Mouse (Mus musculus) cerebellum, postnatal 14 days (tissue): ENCODE data around the gene Rtkn2.
"Not testable (repeated sequence)": the region's sequence is repeated elsewhere in the genome, so short reads cannot be mapped to it uniquely, and the experiment has no call there.

Experiments used
- DNase-seq, 2 experiments: peaks; one replicate each; pipeline ENCODE4 v3.0.0; 2021; ENCODE audit warnings: mixed read lengths in 2 of 2

Rtkn2 gene

DNA sequence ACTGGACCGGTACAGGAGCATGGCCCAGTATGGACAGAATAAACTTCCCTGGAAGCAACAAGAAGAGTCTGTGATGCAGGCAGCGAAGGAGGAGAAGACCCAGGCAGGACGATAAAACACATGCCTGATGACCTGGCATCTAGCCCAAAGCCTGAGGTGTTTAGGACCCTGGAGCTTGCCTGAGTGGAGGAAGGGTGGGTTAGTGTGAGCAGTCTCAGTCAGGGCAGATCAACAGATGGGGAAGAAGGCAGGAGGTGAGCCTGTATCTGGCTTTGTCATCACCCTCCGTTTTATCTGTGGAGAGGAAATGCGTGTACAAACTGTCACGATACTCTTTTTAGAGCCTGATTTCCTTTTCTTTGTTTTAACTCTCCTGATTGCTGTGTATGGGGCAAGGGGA, 102.3 kb downstream of the Rtkn2 start:
- DNase-seq, result peak; percentile 25 to 56

DNA sequence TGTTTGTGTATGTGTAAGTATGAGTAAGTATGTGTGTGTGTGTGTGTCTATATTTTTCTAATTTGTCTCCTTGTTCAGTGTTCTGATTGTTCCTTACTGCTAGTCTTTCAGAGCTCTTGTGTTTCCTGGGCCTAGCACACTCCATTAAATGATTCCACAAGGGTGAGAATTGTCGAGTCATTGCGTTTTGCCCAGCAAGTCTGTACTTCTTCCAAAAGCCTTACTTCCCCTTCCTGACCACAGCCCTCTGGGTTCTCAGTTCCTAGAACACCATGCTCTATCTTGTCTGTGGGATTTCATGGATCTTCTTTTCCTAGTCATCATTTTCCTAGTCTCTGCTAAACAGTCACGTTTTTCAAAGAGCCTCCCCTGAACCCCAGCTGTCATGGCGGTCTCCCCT, 106.2 kb downstream of the Rtkn2 start:
- no peak for DNase-seq

DNA sequence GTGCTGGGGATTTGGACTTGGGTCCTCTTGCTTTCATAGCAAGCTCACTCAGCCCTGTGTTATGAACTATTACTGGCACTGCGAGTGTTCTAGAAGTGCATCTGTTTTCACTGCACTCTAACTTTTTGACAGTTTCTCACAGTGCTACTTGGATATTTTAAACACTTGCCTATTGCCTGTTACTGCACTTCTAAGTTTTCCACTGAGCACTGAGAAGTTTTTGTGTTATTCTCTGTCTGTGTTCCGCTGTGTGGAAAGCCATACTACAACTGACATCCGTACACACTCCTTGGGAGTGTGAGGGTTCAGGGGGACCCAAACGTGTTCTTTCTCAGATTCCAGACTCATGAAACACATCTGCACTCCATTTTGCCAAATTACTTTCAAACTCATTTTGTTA, 107.6 kb downstream of the Rtkn2 start:
- no peak for DNase-seq

DNA sequence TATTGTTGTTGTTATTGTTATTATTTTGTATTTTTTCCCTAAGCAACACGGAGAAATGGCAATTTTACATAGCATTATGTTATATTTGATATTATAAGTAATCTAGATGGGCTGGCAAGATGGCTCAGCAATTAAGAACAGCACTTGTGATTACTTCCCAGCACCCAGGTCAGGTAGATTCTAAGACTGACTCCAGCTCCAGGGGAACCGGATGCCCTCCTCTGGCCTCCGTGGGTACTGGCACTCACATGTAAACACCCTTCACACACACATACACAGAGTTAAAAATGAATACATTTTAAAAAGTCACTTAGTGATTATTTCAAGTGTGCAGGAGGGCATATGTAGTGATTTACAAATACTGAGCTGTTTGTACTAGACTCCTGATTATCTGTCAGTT, 108.4 kb downstream of the Rtkn2 start:
- no peak for DNase-seq

DNA sequence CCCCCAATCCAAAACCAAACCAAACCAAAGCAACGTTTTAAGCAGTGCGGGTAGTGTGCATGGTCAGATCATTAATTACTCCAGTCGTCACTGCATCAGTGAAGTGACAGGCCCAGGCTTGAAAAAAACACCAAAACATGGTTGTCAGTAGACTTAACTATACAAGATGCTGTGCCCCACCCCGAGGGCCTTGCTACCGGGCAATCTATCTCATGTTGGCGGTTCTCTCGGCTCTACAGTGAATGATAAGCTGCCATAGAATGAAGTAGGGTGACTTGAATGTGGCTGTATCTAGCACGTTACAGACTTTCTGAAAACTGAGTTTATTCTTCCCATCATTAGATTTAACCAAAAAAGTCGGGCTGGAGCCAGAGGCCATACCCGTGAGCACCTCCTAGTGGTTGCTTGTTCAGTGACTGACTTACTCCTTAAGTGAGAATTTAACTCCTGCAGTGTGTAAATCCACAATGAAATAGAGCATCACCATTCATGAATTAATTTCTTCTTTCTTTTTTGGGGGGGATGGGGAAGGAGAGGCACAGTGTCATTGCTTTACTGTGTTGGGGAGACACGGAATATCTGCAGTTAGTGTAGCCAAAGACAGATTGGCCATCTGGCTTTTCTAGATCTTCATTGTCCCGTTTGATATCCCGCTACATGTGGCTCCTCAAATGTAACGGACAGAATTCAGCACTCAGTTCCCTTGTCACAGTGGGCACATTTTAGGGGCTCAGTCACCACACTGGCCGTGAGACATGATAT, 110.2 kb downstream of the Rtkn2 start:
- peak in 1 of 2 experiments; percentile 49 for DNase-seq

DNA sequence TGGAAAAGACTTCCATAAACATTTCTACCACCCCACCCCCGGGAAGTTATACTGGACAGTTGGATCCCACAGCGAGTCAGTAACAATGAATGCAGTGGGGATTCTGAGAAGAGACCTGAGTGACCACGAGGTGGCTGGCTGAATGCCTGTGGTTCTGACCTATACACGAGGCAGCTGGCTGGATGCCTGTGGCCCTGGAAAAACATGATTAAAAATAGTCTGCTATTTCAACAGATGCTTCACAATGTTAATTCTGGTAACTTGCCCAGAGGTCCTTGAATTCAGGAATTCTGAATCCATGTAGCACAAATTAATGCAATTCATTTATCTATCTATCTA, 110.8 kb downstream of the Rtkn2 start:
- peak; percentile 66 to 73 for DNase-seq

DNA sequence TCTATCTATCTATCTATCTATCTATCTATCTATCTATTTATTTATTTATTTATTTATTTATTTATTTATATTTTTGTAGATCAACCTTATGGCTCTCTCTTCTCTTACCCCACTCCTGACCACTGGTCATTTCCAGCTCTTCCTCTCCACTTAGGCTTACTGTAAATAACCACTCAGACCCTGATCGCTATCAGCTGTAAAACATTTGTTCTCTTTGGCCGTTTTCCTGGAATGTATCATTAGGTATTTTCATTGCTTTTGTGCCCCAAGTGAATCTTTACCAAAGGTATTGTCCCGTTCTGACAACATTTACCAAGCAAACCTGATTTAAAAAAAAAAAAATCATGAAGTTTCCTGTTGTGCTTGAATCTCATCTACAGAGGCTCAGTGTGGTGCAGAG, 111.2 kb downstream of the Rtkn2 start:
- no peak for DNase-seq

DNA sequence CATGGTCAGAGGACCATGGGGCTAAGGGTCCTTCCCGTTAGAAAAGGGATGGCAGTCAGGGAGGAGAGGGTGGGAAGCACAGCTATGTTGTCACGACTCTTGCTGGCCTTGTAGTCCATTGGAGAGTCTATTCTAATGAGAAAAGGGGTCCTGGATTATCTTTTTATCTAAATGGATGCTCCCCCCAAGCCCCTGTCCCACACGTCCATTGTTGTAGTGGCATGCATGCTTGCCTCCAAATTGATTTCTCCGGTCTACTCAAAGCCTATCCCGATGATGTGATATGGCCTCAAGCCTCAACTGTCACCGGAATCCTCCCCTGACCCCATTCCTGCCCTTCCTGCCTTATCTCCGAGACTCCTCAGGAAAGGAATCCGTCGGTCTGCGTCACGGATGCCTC, 111.6 kb downstream of the Rtkn2 start:
- DNase-seq, result no peak

DNA sequence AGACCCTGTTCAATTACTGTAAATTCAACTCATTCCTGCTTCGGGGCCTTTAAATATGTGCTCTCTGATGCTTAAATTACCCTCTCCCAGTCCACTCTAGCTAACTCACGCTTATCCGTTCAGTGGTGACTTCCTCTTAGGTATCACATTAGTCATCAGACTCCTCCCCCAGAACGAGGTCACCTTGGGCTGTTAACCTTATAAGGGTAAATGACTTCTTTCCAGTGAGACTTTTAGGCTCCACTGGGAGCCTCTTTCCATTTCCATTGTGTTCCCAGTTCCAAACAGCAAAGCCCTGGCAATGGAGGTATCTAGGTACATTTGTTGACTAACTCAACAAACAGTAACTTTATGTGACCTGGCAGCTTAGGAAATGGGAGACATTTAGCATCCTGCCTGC, 112.5 kb downstream of the Rtkn2 start:
- no peak for DNase-seq

DNA sequence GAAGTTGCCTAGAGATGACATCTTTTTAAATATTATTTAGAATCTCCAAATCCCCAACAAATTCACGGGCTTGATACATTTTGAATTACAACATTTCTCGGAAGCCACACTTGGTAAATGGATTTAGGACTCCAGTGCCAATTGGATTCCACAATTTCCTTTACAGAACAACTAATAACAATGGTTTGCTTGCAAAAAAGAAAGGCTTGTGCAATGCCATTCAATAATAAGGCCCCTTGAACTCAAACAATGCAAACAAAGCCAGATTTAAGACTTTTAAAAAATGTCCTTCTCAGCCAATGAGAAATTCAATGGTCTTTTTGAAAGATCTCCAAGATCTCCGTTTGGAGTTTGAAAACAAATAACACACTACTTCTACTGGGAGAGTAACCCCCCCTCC, 114.1 kb downstream of the Rtkn2 start:
- no peak for DNase-seq

DNA sequence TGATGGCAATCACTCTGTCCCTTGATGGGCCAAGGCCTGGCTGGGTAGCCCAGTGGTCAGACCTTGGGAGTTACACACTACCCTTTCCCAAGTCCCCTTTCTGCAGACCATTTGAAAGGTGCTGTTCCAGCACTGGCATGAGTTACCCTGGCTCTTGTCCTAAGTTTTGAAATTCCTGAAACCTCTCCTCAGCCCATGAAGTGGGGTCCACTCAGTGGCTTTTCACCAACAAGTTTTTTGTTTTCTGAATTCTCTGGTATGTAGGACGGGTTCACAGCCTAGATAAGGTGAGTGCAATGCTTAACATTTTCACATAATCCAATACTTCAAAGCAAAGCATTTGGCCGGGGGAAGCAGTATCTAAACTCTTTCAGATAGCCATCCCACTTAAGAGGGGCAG, 115.8 kb downstream of the Rtkn2 start:
- no peak for DNase-seq

DNA sequence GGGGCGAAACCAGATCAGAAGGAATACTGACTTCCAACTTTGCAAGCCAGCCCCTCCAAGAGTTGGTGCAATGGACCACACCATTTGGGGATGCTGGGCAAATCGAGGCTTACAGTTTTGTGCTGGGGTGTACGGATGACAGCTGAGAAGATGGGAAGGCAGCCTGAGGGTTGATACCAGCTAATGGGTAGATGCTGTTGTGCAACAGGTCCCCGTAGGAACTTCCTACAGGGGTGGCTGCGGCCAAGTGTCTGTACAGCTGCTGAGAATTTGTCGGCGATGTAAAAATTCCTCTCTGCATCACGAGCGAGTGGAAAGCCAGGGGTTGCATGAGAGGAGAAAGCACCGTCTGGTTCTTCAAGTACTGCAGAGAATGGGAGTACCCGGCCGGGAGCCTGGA, 117.0 kb downstream of the Rtkn2 start:
- DNase-seq, result no peak

DNA sequence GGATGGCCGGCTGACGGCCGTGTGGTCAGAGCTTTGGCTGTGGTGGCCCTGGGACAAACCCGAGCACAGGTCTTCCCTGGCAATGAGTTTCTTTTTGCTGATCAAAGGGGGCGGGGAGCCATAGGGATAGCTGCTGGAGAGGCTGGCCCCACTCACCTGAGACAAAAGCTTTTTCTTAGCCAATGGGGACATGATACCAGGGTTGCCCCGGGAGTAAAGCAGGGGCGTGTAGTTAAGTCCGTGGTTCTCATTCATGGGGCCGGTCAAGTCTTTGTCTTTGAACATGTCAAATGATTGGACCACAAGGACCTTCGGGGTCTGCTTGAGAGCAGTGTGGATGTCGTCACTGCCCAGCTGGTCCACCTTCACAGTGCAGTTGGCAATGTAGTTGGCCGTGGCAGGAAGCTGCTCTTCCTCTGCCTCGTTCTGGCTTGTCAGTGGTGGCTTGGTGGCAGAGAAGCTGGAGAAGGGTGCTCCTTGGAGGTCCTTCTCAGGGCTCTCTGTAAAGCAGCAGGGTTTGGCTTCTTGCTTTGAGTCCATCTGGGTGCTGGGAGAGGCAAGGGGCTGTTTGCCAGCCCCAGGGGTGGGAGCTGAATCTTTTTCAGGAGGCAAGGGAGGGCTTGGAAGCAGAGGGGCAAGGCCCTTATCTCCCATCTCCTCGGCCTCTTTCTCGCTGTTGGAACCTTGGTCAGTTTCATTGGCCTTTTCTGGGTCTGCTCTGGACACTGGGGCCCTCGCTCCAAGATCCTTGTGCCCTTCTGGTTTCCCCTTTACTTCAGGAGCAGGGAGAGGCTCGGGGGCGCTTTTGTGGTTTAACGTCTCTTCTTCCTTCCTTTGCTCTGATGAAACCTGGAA, 118.7 kb downstream of the Rtkn2 start:
- no peak for DNase-seq

DNA sequence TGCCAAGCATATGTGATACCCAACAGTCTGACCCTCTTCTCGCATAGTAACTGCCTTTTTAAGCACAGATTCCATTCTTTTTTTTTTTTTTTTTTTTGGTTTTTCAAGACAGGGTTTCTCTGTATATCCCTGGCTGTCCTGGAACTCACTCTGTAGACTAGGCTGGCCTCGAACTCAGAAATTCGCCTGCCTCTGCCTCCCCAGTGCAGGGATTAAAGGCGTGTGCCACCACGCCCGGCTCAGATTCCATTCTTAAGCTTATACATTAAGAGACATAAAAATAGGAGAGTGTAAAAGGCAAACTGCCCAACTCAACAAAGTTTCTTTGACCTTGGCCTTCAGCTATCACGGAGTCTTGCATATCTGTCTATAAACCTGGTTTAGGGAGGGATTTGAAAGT, 120.4 kb downstream of the Rtkn2 start:
- DNase-seq, result not testable (repeated sequence)

DNA sequence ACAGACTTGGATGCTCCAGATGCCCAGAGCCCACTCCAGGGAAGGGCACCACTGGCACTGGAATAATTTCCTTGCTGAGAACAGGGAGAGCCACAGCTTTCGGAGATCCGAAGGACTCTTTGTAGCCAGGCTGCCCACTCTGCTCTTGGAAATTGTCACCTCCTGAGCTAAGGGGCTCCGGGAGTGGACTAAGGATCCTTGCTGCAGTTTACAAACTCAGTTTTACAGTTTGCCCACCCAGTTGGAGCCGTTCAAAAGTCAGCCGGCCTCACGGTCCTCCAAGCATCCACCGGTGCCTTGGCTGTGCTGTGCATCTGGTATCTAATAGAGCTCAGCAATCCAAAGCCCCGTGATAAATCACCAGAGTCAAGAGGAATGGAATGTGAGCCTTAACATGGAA, 121.1 kb downstream of the Rtkn2 start:
- no peak for DNase-seq

DNA sequence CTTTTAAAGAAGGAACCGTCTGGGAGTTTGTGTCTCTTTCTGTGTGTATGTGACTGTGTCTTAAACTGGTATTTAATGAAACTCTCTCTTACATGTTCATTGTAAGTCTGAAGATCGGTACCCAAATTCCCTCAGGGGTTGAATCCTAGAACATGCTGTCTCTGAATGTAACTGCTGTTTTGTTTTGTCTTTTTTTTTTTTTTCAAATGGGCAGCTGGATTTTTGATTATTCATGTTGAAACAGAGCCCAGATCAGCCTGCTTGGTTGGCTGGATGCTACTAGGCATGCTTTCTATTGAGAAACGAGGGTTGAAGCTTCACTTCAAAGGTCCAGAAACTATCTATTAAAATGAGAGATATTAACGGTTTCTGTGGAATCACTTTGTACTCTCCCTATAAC, 121.9 kb downstream of the Rtkn2 start:
- DNase-seq, result no peak

DNA sequence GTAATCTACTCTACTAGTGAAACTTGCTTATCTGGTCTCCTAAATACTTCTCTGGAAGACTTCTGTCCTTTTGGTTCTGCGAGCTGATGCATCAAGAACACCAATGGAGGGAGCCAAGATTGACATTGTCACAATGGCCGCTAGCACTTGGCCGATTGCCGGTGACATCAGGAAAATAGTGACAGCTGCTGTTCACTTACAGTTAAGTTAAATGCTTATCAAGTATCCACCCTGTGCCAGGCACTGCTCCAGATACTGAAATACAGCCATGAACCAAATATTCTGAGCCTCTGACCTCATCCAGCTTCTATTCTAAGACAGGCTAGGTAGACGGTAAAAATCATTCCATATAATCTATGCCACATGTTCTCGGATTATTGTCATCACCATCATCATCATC, 123.2 kb downstream of the Rtkn2 start:
- DNase-seq, result no peak

DNA sequence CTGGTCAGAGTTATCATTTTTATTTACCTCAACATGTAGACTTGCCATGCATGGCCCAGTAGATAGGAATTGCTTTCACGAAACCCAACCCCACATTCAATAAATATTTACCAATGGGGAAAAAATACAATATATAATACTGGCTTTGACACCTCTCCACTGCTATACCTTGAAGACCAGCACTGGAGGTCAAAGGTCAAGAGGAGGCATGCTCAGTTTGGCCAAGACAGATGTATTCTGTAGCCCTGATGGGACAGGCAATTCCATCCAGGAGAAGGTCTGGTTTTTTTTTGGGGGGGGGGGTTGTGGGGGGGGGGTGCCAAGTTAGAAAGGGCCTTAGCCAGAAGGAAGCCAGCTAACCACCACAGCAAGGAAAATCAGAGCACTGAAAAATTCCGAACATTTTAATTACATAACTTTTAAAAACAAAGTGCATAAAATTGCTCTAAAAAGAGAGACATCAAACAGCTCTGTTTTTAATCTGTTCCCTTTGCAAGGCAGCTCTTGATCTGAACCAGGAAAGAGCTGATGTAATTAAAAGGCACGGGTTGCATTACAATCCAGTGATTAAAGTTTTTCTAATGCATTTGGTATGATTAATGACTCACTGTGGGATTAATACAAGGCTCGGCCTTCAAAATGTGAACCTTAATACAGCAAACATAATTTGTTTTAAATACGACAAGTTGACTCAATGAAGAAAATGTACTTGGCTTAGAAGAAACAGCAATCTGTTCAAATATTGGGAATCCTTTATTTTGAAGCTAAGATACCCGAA, 123.9 kb downstream of the Rtkn2 start:
- no peak for DNase-seq

DNA sequence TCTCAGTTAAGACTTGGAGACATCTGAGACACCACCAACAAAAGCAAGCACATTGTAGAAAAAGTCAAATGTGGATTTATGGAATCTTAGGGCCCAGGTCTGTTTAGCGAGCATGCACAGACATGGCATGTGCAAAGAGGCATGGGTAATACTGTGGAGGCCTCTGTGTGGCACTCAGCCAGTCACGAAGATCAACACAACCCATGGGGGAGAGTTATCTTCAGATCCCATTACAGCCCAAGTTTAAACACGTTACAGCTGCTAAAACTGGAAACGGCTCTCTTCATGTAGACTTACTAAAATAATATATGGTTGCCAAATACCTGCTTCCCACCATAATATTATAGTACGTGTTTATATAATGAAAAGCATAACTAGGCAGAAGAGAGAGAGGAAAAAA, 124.6 kb downstream of the Rtkn2 start:
- peak in 1 of 2 experiments; percentile 41 for DNase-seq

DNA sequence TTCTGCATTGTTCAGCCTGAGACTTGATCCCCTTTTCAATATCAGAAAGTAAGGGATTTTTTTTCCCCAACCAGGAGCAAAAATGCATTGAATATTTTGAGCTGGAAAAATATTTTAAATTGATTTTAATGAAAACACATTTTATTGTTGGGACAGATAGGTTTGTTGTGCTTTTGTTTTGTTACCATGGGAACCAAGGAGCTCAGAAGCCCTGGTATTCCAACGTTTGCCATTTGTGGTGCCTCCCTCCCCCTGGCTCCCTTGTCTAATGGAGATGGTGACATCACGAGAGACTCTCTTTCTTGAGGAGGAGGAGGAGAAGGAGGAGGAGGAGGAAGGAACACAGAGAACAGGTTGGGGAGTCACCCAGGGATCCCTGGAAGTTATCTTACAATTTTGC, 125.1 kb downstream of the Rtkn2 start:
- DNase-seq, result no peak

DNA sequence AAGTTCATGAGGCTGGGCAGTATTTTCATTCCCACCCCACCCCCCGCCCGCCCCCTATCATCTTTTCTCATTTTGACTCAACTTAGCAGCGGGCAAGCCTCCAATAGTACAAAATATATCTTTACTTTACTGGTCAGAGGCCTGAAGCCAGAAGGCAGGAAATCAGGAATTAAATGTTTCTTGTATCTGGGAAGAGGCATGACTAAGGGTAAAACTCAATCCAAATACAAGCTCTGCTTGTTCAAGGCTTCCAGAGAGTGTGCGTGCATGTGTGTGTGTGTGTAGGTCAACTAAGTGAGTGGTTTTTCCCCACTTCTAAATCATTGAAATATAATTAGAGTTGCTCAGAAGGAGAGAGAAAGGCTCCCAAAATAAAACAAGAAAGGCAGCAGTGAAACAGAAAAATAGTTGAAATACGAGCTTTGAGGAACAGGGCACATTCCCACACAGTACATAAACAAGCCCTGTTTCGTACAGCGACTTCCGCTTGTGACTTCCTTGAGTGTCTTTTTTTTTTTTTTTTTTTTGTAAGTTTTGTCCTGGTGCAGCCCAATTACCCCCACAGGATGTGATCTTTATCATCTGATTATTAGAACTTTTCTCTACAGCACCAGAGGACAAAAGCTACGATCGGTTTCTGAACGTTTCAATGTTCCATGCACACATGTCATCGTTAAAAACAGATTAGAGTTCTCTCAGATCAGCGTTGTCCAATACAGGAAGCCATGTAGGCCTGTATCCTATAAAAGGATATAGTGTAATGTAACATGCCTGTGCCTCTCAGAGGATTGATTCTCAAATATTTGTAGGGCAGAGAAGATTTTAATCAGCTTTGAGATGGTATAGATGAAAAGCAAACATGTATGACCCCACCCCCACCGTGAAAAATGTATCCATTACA, 125.8 kb downstream of the Rtkn2 start:
- no peak for DNase-seq

DNA sequence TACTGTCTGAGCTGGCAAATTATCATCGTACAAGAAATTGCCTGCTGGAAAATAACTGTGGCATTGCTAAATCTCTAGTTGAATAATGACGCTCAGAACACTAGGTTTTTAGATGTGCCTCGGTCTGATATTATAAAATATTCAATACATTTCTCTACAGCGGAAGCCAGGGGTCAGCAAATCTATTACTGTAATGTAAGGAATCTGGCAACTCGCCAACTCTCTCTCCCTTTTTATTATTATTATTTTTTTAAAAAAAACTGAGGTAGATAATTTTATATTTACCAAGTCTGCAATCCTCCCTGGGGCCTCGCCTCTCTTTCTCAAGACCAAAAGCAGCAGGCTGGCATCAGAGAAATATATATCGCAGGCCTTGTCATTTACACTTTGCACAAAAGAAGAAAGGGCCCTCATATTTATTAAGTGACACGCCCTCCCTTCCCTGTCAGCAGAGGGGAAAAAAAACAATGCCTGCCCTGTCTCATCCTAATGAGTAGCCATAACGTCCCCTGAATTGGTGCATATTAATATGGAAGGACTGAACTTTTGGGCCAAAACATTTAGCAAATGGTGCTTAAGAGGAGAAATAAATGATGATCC, 127.1 kb downstream of the Rtkn2 start:
- DNase-seq, result no peak
